Mouse (Mus musculus): ENCODE data around the gene Rad51b.

Gene Rad51b

DNA sequence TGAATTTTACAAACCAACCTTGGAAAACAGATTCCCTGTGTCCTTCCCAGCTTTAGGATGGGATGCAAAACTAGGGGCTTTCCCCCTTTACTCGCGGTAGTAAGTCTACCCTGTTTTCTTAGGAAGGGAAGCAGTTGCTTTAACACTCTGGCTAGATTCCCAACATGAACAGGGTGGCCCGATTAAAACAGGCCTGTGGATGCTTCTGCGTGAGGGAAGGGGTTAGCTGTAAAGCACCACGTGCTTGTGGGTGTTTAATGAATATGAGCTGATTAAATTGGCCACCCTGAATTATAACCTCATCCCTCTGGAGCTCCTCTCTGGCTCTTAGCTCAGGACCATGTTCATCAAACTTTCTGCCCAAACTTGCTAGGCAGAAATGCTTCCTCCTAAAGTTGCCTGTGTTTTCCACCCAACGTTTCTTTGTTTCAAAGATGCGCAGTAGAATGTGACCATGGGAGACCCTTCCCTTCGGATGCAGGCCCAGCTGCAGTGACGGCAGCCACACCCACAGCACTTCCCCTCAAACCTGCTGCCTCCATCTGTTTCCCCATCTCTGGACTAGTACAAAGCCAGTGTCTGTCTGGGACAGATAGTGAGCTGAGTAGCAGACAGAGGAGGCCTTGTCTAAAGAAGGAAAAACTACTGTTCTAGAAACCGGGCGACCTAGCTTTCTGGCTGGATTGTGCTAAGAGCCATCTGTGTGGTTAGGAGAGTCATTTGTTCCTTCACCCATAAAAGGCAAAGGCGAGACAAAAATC is 435.5 kb downstream of the Rad51b start:
- DNase-seq (ENCODE audit: low read depth), result peak; percentile 40

DNA sequence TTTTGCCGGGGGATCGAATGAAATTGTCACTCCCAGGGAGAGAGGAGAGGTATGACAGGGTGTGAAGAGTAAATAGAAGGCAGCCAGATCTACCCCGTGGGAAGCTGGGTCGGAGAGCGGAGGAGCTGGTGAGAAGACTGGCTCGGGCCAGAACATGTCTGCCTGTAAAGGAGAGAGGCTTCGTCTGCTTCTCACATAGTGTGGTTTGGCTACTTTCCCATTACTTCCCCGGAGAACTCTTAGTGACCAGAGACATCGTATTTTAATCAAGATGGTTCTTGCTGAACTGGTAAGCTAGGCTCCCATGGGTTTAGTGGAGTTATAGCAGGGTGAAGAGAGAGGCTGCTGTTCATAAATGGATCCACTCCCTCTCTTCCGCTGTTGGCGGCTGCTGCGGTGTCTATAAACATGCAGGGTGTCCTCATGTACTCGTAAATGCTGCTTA is 438.3 kb downstream of the Rad51b start:
- no peak for DNase-seq (ENCODE audit: low read depth)

DNA sequence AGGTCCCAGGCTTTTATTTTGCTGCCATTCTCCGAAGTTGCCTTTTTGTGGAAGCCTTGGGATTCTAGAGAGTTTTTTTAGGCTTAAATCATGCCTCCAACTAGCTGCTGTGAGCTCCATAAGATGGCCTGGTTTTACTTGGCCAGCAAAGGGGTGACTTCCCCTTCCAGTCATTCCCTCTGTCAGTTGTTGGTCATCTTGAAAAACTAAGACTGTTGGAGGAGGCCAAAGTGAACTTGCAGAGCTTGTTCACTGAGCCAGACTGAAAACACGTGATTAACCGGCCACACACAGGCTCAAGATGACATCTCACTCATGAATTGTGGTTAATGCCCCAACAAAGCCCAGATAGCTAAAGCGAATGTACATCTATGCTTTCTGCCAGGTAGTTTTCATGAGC is 438.8 kb downstream of the Rad51b start:
- no peak for DNase-seq (ENCODE audit: low read depth)

DNA sequence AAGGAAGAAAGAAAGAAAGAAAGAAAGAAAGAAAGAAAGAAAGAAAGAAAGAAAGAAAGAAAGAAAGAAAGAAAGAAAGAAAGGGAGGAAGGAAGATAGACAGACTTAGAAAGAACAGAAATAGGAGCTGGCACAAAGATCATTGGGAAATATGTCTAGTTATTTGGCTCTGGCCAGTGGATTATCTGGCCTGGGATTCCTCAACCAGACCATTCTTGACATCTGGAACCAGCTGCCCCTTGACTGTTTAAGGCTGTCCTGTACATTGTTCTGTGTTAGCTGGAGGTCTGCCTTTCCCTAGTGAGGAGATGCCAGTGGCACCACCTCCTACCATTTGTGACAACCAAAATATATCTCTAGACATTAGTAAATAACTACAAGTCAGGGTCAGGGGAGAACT is 441.6 kb downstream of the Rad51b start:
- no peak for DNase-seq (ENCODE audit: low read depth)

DNA sequence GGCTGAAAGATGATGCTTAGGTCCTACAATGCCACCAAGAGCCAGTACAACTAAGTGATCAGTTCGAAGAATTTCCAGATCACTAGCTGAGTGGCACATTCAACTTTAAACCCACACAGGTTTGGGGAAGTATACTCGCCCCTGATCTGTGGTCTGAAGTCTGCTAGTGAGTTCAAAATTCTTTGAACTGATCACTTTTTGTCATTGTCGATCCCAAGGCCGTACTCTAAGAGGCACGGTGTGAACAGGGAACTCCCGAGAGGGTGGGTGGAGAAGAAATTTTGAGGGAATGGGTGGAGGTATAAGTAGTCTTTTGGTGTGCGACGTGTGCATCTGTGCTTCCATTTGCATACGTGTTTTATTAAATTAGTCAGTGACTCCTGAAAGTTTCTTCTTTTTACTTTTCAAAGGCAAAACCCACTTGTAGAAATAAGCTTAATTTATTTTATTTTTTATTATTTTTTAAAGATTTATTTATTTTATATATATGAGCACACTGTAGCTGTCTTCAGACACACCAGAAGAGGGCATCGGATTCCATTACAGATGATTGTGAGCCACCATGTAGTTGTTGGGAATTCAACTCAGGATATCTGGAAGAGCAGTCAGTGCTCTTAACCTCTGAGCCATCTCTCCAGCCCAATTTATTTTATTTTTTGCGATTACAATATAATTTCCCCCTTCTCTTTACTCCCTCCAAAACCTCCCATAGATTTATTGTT is 443.0 kb downstream of the Rad51b start:
- no peak for DNase-seq (ENCODE audit: low read depth)

DNA sequence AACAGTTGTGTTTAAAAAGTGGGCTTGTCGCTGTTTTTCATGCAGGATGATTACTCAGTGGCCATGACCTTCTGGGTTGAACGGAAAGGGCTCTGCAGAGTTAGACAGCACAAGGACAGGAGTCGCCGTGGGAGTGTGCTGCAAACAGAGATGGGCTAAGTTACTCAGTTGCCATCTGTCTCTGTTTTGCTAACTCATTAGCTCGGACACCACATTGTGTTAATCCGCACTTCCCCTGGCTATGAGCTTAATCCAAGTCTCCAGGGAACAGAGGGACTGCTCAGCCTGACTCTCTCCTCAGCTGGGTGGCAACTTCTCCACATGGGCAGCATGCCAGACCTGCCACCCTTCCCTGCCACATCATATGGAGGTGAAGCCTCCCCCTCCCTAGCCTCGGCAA is 445.1 kb downstream of the Rad51b start:
- no peak for DNase-seq (ENCODE audit: low read depth)

DNA sequence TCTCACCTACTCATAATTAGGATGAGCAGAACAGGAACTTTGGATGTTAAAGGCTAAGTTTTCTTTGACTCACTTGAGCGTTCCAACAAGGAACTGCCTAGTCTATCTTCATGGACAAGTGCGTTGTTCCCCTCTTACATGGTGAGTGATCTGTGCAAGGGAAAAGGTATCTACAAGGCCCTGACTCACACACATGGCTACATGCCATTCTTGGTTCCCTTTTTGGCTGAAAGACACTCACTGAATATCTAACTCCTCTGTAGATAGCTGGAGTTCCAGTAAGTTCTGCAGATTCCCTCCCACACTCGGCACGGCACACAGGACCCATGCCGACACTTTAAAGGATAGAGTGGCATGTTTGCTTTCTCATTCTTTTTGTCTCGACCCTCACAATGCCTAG is 447.0 kb downstream of the Rad51b start:
- no peak for DNase-seq (ENCODE audit: low read depth)

DNA sequence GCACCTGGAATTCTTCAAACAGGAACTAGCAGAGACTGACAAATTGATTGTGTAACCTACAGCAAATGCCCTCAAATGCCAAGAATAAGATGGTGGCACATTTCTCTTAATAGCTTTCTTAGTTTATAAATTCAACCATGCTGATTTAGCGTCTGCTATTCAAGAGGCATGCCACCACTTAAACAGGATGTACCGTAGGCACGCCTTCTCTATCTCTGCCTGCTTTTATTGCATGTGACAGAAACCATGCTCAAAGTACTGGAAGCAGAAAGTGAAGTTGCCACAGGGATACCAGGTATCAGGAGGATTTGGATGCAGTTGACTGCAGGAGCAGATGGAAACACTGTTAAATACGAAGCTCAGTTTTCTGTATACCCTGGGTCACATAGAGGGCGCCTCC is 448.1 kb downstream of the Rad51b start:
- no peak for DNase-seq (ENCODE audit: low read depth)

DNA sequence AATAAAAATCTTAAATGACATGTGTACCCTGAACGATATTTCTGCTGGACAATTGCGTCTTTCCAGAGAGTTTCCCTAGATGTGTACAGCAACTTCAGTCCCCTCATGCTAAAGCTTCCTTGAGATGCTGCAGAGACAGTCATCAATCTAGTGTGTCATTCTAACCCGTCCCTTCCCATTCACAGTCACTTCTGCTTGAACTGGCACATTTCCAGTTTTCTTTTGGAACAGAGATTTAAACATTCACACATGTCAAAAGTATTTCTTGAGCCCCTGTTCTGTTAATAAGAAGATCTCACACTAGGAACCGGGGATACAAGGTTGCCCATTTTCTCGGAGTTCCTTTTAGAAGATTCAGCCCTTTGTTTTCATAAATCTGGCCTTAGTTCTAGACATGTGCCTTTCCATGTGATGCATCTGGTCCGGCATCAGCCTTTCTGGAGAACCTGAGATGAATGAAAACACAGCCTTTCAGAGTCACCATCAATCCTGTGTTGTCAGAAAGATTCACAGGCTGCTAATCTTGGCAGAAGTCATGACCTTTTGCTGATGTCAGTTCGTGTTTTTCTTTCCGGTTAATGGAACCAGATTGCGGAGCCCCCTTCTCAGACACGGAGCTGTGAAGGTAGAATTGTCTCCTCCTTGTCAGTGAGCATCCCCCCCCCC is 448.9 kb downstream of the Rad51b start:
- no peak for DNase-seq (ENCODE audit: low read depth)

DNA sequence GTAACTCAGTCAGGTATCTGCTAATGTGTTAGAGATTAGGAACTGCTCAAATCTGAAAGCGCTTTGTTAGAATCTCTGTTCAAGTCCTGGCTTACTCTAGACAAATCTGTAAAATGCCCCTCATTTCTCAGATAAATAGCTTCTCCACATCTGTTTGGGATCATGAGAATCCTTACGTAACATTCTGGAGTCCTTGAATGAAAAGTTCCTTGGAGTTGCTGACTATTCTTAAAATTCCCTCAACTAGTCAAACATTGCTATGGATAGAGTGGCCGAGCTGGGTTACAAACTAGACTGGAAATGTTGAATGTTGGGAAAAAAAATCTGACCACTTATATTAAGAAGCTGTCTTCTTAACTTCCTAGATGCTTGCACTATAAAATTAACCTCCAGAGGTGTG is 450.5 kb downstream of the Rad51b start:
- no peak for DNase-seq (ENCODE audit: low read depth)

DNA sequence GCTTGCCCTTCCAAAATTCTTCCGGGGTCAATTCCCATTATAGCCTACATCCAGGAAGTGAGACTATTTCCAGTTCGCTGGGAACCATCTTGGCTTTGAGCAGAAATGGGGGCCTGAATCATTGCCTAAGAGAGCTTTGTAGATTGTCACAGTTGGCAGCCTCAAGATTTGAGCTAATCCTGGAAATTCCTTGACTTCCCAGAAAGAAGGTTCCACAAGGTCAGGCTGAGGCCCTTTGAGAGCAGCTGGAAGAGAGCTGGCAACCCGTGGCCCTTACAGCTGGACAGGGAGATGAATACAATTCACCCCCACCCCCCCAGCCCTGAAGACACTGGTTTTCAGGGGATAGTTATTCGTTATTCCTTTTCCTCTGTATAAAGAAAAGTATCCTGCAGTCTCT is 451.8 kb downstream of the Rad51b start:
- no peak for DNase-seq (ENCODE audit: low read depth)

DNA sequence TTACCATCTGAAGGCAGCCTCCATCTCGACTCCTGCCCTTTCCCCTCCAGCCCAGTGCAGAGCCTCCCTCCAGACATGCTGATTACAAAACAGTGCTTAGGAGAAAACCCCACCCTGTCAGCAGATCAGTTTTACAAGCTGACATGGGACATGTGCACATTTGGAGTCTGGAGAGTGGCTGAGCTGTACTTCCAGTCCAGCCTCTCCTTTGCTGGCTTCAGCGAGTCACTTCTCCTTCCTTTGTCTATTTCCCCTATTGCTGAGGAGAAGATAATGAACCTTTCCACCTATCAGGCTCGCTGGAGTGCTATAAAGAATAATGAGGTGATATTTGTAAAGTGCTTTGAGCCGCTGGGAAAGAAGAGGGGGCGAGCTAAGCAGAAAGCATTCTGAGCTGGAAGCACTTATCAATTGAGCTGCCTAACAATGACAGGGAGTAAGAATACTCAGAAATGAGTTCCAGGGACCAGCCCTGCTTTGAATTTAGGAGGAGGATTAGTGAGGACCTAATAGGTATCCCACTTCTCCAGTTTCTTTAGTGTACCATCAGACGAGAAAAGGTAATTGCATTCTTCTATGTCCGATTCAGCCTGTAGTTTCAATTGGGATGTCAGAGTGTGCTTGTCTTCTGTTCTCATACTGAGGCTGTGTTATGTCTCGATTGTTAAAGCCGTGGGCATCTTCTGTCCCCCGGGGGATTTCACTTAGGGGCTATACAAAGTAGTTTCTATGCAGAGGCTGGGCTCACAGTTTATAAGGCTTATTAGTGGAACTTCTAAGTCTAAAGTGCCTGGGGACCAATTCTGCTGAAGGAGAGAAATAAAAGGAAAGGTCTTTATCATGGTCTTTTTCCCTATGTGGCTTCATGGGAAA is 453.4 kb downstream of the Rad51b start:
- no peak for DNase-seq (ENCODE audit: low read depth)

DNA sequence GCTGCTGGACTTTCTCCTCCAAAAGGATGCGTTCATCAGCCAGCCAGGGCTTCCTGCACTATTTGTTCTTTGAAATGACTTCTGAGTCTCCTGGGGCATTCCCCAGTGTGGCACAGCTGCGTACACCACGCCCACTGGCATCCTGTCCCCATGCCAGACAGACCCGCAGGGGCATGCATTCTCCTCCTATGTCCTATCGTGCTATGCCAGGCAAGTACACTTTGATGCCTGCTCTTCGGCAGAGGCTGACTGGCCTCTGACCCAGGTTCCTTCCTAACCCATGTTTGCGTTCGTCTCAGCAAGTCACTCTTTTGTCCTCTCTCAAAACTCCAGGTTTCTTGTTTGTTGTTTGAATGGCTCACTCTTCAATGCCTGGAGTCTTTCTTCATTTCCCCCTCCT is 454.7 kb downstream of the Rad51b start:
- DNase-seq (ENCODE audit: low read depth), result no peak

DNA sequence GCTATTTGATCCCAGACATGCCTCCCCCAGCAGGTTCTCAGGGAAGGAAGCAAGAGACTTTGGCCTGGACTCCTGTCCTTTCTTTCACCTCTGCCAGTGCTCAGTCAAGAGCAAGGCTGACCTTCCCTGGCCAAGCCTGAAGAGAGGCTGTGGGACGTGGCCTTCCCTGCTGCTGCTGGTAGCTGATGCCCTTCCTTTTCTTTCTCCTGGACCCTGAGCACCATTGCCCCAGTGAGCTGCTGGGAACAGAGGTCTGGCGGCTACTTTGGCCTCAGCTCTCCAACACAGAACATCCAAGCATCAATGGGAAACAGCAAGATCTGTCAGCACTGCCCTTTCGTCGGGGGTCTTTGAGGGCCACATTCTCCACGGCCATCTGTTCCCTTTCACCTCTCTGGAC is 455.1 kb downstream of the Rad51b start:
- no peak for DNase-seq (ENCODE audit: low read depth)

DNA sequence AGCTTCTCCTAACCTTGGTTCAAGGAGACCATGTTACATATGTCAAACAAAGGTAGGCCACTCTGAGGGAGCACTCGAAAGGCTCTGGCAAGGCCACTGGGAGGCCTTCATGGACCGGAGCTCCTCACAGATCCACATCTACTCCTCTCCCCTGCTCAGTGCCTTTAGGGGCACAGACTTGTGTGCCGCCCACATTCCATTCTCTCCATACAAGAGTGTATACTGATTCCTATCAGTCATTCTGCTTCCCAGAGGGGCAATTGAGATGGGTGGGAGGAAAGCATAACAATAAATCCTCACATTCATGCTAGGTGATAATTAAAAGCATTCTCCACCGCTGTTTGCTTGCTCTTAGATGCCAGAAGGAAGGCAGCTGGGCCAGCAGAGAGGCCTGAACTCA is 458.5 kb downstream of the Rad51b start:
- no peak for DNase-seq (ENCODE audit: low read depth)

DNA sequence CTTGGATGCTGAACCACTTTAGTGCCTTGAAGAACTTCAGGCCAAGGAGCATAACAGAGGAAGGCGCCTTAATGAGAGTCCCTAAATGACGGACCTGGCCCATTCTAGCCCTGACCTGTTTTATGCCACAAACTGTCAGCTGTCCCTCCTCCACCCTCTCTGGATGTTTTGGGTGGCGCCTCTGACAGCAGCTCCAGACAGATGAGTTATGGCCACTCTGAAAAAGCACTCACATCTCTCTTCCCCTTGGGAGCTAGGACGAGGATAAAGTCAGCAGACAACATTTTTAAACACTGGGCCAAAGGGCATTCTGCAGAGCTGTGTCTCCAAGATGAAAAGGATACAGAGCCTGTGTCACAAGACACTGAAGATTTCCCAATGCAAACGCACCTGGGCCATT is 459.3 kb downstream of the Rad51b start:
- DNase-seq (ENCODE audit: low read depth), result no peak

DNA sequence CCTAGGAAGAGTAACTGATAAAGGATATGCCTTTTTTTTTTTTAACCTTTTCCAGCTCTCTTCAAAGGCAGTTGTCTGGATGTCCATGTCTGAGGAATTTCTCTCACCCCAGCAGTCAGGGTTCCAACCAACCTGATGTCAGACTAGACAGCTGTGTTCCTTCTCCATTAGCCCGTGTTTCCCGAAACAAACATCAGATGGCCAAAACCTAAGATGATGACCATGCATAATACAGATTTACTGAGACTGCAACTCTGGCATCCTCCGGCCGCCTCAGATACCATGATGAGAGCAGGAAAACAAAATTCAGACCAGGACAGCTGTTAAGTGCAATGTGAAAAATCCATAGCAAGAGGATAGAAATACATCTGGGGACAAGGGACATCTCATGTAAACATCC is 460.7 kb downstream of the Rad51b start:
- no peak for DNase-seq (ENCODE audit: low read depth)

DNA sequence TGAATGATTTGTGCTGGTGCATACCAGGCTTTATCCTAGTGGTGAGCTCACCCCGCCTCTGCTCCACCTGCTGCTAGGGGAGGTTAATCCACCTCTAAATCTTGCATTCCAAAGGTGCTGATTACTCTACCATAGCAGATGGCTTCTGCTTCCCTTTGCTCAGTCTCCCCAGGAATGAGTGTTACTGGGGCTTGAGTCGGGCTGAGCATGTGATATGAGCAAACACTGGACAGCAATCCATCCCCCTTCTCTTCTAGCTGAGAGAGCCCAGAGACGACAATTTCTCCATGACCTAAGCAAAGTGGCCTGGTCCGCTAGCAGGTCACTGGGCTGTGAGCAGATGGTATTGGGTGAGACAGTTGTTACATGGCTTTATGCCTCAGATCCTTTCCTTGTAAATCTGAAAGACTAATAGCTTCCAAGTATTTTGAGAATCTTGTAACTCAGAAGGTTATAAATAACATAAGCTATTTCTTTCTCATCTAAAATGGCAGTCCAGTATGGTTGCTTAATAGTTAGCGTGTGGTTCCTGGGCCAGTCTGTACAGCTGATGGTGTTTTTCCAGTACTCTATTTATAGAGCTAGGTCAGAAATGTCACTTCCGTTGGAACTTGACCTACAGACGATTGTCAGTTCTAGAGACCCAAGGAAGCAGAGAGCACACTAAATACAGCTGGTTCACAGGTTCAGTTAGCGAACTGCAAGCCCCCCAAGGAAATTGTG is 462.3 kb downstream of the Rad51b start:
- no peak for DNase-seq (ENCODE audit: low read depth)

DNA sequence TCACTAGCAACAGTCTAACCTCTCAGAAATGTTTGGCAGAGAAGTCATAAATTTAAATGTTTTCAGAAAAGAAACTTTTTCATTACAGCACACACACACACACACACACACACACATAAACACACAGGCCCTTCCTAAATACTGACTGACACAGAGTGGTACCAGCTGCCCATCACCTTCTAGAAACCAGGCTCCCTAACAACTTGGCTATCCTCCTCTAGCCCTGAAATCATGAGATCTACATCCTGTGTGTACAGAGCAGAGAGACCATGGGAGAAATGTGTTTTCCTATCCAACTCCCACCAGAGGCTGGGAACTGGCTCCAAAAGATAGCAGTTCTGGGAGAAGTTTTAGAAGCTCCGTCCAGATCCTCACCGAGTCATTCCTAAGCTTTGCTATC is 464.1 kb downstream of the Rad51b start:
- DNase-seq (ENCODE audit: low read depth), result no peak

DNA sequence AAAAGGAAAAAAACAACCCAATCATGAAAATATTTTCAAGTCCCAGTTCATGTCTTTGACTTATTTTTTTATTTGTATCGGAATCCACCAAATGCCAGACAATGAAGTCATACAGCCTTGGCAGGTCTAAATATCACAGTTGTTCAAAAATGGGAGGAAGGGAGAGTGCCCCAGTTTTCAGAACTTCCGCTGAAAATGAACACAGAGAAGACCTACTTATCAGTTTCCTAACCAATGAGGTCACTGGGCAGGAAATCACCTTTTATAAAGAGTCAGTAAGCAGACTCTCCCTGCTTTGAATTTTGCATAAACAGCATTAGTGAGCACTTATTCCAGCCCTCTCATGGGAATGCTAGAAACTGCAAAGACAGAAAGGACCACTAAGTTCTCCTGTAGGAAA is 465.0 kb downstream of the Rad51b start:
- DNase-seq (ENCODE audit: low read depth), result no peak

DNA sequence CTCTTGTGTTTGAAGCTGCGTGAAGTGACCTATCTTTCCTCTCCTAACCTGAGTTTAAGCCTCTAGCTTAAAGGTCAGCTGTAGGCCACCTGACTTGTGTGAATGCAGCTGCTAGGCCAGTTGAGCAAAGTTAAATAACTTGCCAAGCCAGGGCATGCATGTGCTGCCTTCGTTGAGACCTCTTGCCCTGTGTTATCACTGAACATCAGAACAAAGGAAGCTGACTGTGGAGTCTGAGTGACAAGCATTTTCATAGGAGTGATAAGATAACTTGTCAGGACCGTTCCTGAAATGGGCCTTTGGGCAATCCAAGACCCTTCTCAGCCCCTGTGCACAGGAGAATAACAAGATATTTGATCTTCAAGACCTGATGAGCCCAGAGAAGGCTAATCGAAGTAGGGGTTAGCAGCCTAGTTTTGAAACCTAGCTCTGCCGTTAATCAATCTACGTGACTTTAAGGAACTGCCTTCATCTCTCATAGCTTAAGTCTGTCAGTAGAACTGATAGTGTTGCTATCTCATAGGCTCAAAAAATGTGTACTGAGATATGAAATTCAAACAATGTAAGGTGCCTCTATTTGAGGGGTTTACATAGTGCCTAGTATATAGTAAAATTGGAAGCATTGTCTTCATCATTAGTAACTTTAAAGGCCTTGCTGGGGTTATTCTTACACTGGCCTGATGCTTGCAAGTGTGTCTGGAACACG is 465.6 kb downstream of the Rad51b start:
- DNase-seq (ENCODE audit: low read depth), result no peak

All from c-Kit-positive CD71-positive TER-119-negative erythroid progenitor cells, embryonic 14.5 days (primary cell).